Mouse (Mus musculus) kidney, adult 2 months (tissue): Measurements from ENCODE around the gene Zfp354c.

ENCODE experiments used
- CTCF ChIP-seq: fragments of 200-500 bp; conservative IDR thresholded peaks from 2 replicates; pipeline ENCODE4 v1.5.1; 2011; ENCODE audit warnings: low read depth, mild to moderate bottlenecking, control low read depth, low read length, moderate library complexity, mixed read lengths; ENCODE audit not compliant: insufficient read depth, insufficient read length
- POLR2A ChIP-seq: fragments of 200-500 bp; IDR thresholded peaks from one replicate; pipeline ENCODE4 v1.6.1; 2011; ENCODE audit warnings: low read depth, low read length, control low read depth

DNA sequence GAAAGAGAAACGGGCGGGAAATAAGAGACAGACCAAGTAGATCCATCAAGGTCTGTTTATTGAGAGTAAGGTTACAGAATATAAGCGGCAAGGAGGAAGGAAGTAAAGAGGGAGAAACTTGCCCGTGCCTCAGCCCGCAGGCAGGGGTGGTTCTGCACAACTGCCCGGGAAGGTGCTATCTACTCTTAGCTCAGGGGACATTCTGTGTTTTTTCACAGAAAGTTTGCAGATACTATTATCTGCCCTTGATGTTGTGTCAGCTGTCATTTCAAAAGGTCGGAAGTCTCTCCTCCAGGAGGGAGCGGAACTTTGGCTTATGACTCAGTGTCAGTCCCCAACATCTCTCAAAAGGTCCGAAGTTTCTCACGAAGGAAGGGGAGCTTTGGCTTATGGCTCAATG, 21.8 kb upstream of the Zfp354c start:
- no peak for TF ChIP-seq CTCF
- no peak for TF ChIP-seq POLR2A
